10 mouse cellular contexts compared by ENCODE assay signal in genomic region chr5:64022633-64023323, GRCm38 (mm10). TPM values are rescaled to one million over a fixed set of nuclear protein-coding genes. Genes with fewer than 3 reads are reported as not detected.
DNase-seq lines count a peak whose midpoint lies in the region.
"Had no signal": no experiment of that assay in that cellular context is flagged by ENCODE, and none has a peak within 500 bp of the region (broad histone marks: within the 10 kb centered on the region; RNA-seq: fewer than 3 reads in every experiment).

No protein-coding gene starts in this region.

- peak; percentile 18 for DNase-seq in embryo, embryonic 10 days (ENCODE audit: low spot score)
- DNase-seq in embryo, embryonic 9.5 days (ENCODE audit: extremely low spot score), result no peak
- DNase-seq in adrenal gland, adult 8-10 months, result peak; percentile 28
- DNase-seq in cerebellum, postnatal 14 days, result peak; percentile 59 to 80
- peak; percentile 51 for DNase-seq in layer of hippocampus, postnatal 10 days (ENCODE audit: low spot score in 2 of 2)
- DNase-seq in yolk sac, embryonic 10.5 days (ENCODE audit: low spot score), result no peak
- DNase-seq in spleen, postnatal 36 days (ENCODE audit: low spot score in 2 of 2), result no peak
- DNase-seq in kidney, postnatal 36 days, result no peak
- DNase-seq: heart, adult 2 months; kidney, postnatal 10 days had no signal

RNA-seq across cellular contexts. Expression of gene Rell1, which starts 54.1 kb away (rescaled TPM):
- total RNA-seq in adrenal gland, adult 8-10 months (2022), result 100 to 1,000 TPM in 1 of 4 experiments, 10 to 100 TPM in 3; 49.3 to 101 (median 71.5) TPM
- total RNA-seq in layer of hippocampus, postnatal 10 days (2021), result 10 to 100 TPM; 15.2 to 16.6 TPM

Comparison
In these comparisons a context has a peak if more than half of its experiments do, and no peak if none do; other contexts are left out.
1. DNase-seq: peak in embryo, embryonic 10 days (single experiment), adrenal gland, adult 8-10 months (single experiment), cerebellum, postnatal 14 days (2 of 2) and layer of hippocampus, postnatal 10 days (2 of 2); none in embryo, embryonic 9.5 days (single experiment), yolk sac, embryonic 10.5 days (single experiment), spleen, postnatal 36 days (0 of 2) and kidney, postnatal 36 days (0 of 2).